Mouse (Mus musculus) heart, embryonic 16.5 days (tissue): ENCODE results near the gene Usp48. TPM values are rescaled to one million over a fixed set of nuclear protein-coding genes. Genes with fewer than 3 reads are reported as not detected.

Experiments used
- ATAC-seq: fragments of 200-750 bp; cut with Nextera tagmentation; replicated peaks from 2 replicates; pipeline ENCODE4 v1.8.0; 2017; ENCODE audit warnings: moderate number of reproducible peaks; ENCODE audit not compliant: insufficient read depth, low FRiP score; ENCODE audit errors: extremely low read depth
- H3K27ac ChIP-seq: fragments of 300-500 bp; sonication (generic); 2 replicates; pipeline ENCODE4 v1.5.1; 2014; ENCODE audit warnings: mild to moderate bottlenecking, low read length, control low read depth, moderate library complexity
- H3K27me3 ChIP-seq: fragments of 300-500 bp; sonication (generic); 2 replicates; pipeline ENCODE4 v1.6.1; 2014; ENCODE audit warnings: low read length, mixed read lengths; ENCODE audit not compliant: control insufficient read depth, insufficient read depth
- H3K36me3 ChIP-seq: fragments of 300-500 bp; sonication (generic); 2 replicates; pipeline ENCODE4 v1.6.1; 2014; ENCODE audit not compliant: control insufficient read depth, insufficient read depth
- H3K4me1 ChIP-seq: fragments of 300-500 bp; sonication (generic); 2 replicates; pipeline ENCODE4 v1.6.1; 2014; ENCODE audit warnings: low read length, mixed read lengths; ENCODE audit not compliant: control insufficient read depth, insufficient read depth
- H3K4me2 ChIP-seq: fragments of 300-500 bp; sonication (generic); 2 replicates; pipeline ENCODE4 v1.6.1; 2014; ENCODE audit warnings: low read depth, mild to moderate bottlenecking, control low read depth, low read length
- H3K4me3 ChIP-seq: fragments of 300-500 bp; sonication (generic); 2 replicates; pipeline ENCODE4 v1.5.1; 2014; ENCODE audit warnings: mild to moderate bottlenecking, control low read depth, low read length
- H3K9ac ChIP-seq: fragments of 300-500 bp; sonication (generic); 2 replicates; pipeline ENCODE4 v1.6.1; 2014; ENCODE audit warnings: low read length, control low read depth
- H3K9me3 ChIP-seq: fragments of 300-500 bp; sonication (generic); replicated peaks from 2 replicates; pipeline ENCODE4 v1.6.1; 2016; ENCODE audit warnings: low read length; ENCODE audit not compliant: control insufficient read depth
- WGBS: fragments of 180-500 bp; shearing (Covaris S2); extraction: QIAGEN DNeasy Blood & Tissue Kit; methylation state at CpG from one replicate; pipeline ENCODE4 v1.1.7; 2014; 5-methylcytosine and 5-hydroxymethylcytosine counted together
- polyA plus RNA-seq: library from polyadenylated mRNA; unstranded; fragments of >200 nt; fragmentation: Nextera tagmentation; extraction: Ambion mirVana; gene quantifications from 2 replicates; pipeline ENCODE4 v1.2.1, GENCODE M21; 2015

Usp48 gene
- polyA plus RNA-seq, 1 experiment from 2014 or later: 34.8 TPM

- Histone ChIP-seq H3K4me3 (no peak overlapping the region), H3K9me3 (no peaks in the 10 kb centered on the region), H3K27me3 (peaks cover 7% of the 10 kb centered on the region), H3K4me1 (peaks cover 28% of the 10 kb centered on the region), H3K27ac (0 out of 2 replicates have a peak overlapping the region, but pooled peaks have one; percentile 8), H3K9ac (no peak overlapping the region), H3K36me3 (no peaks in the 10 kb centered on the region), H3K4me2 (no peak overlapping the region)
- WGBS: 58% methylated on average over 7 of the region's 7 CpGs
- ATAC-seq: 0 out of 2 replicates have a peak, but pooled peaks have one; percentile 29
These were observed 104.8 kb downstream of the Usp48 start for GRCm38 (mm10) chr4:137698076-137698985.

DNA sequence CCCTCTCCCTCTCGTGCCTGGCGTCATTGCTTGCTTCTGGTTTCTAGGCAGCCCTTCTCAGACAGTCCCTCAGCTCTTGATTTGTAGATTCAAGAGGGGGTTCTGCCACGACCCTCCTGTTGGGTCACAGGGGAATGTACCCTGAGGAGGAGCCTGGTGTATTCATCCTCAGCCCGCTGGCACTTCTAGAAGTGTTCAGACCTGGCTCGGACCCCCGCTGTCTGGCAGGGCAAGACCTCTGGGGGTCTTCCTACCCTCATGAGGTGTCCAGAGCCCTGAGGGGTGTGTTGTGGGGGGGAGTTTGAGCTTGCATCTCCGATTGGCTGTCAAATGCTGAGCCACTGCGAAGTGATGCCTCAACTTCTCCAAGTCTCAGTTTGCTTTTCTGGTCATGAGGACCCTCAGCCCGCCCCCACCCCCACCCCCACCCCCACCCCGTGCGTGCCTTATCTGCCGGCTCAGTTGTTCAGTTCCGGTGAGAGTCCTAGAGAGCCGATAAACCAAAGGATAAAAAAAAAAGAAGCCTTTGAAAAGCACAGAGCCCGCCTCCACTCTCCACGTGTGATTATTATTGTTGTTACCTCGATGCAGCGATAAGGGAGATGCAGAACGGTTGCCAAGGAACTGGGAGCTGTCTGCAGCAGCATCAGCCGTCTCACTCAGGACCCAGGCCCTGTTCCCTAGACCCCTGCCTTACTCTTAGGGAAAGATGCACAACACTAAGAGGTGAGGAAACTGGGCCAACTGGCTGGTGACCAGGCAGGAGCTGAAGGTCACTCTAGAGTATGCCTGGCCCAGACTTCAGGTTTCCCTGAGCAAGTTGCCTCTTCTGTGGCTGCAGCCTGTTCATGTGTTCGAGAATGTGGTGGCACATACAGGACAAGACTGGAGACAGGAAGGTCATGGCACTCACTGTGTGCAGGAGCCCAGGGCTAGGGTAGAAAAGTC lies 106.0 kb downstream of the Usp48 start:
- Histone ChIP-seq H3K4me2 (no peak overlapping the region), H3K27ac (no peak overlapping the region), H3K27me3 (peaks cover 3% of the 10 kb centered on the region; the same call in 1 of the 2 replicates), H3K9ac (no peak overlapping the region), H3K9me3 (no peaks in the 10 kb centered on the region), H3K36me3 (no peaks in the 10 kb centered on the region), H3K4me3 (no peak overlapping the region), H3K4me1 (peaks cover 28% of the 10 kb centered on the region)
- no peak for ATAC-seq
- WGBS: 43% methylated on average over 21 of the region's 21 CpGs

- Histone ChIP-seq H3K4me3 (no peak overlapping the region), H3K9ac (no peak overlapping the region), H3K4me2 (no peak overlapping the region), H3K9me3 (no peaks in the 10 kb centered on the region), H3K4me1 (peaks cover 23% of the 10 kb centered on the region), H3K27ac (no peak overlapping the region), H3K36me3 (no peaks in the 10 kb centered on the region), H3K27me3 (peaks cover 9% of the 10 kb centered on the region)
- ATAC-seq: no peak
- 44% methylated on average over 6 of the region's 6 CpGs for WGBS
These were observed 107.4 kb downstream of the Usp48 start for GRCm38 (mm10) chr4:137700960-137701359.

GRCm38 (mm10) chr4:137703077-137703476 lies 109.5 kb downstream of the Usp48 start:
- Histone ChIP-seq H3K9me3 (no peaks in the 10 kb centered on the region), H3K36me3 (no peaks in the 10 kb centered on the region), H3K27me3 (peaks cover 20% of the 10 kb centered on the region), H3K27ac (no peak overlapping the region), H3K4me2 (no peak overlapping the region), H3K4me3 (no peak overlapping the region), H3K9ac (no peak overlapping the region), H3K4me1 (peaks cover 17% of the 10 kb centered on the region)
- WGBS: 77% methylated on average over 5 of the region's 5 CpGs
- ATAC-seq: no peak

GRCm38 (mm10) chr4:137704561-137704960 lies 111.0 kb downstream of the Usp48 start:
- Histone ChIP-seq H3K4me1 (peaks cover 11% of the 10 kb centered on the region), H3K4me3 (no peak overlapping the region), H3K4me2 (no peak overlapping the region), H3K36me3 (no peaks in the 10 kb centered on the region), H3K27me3 (peaks cover 34% of the 10 kb centered on the region), H3K9ac (no peak overlapping the region), H3K27ac (no peak overlapping the region), H3K9me3 (no peaks in the 10 kb centered on the region)
- 73% methylated on average over 2 of the region's 2 CpGs for WGBS
- no peak for ATAC-seq

GRCm38 (mm10) chr4:137705379-137705778 lies 111.8 kb downstream of the Usp48 start:
- ATAC-seq: no peak
- H3K4me3 ChIP-seq: no peak overlapping the region
- H3K9ac ChIP-seq: no peak overlapping the region
- peaks cover 6% of the 10 kb centered on the region for H3K4me1 ChIP-seq
- H3K36me3 ChIP-seq: no peaks in the 10 kb centered on the region
- H3K27ac ChIP-seq: no peak overlapping the region
- peaks cover 39% of the 10 kb centered on the region for H3K27me3 ChIP-seq
- H3K9me3 ChIP-seq: no peaks in the 10 kb centered on the region
- H3K4me2 ChIP-seq: no peak overlapping the region
- 78% methylated on average over 5 of the region's 5 CpGs for WGBS

DNA sequence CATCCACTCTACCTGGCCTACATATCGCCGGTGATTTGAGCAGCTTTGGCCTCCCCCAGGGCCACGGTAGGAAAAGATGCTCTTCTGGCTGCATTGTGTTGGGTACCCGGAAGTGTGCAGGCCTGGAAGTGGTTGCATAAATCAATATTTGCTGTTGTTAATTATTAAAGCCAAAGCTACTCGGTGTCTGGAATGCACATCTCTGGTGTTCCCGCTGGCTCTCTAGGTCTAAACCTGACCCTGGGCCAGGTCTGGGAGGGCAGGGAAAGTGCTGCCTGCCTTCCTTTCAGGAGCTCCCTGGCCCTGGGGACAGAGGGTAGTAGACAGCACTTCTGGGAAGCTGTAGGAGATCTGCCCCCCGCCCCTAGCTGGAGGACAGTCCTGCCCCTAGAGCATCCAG lies 113.0 kb downstream of the Usp48 start:
- H3K36me3 ChIP-seq: no peaks in the 10 kb centered on the region
- 0 out of 2 replicates have a peak overlapping the region, but pooled peaks have one; percentile 69 for H3K9ac ChIP-seq
- peak overlapping the region; percentile 88; the same call in 1 of the 2 replicates for H3K4me2 ChIP-seq
- 74% methylated on average over 7 of the region's 7 CpGs for WGBS
- no peak for ATAC-seq
- peaks cover 39% of the 10 kb centered on the region for H3K27me3 ChIP-seq
- H3K9me3 ChIP-seq: no peaks in the 10 kb centered on the region
- no peak overlapping the region for H3K27ac ChIP-seq
- H3K4me3 ChIP-seq: no peak overlapping the region
- H3K4me1 ChIP-seq: peaks cover 6% of the 10 kb centered on the region

DNA sequence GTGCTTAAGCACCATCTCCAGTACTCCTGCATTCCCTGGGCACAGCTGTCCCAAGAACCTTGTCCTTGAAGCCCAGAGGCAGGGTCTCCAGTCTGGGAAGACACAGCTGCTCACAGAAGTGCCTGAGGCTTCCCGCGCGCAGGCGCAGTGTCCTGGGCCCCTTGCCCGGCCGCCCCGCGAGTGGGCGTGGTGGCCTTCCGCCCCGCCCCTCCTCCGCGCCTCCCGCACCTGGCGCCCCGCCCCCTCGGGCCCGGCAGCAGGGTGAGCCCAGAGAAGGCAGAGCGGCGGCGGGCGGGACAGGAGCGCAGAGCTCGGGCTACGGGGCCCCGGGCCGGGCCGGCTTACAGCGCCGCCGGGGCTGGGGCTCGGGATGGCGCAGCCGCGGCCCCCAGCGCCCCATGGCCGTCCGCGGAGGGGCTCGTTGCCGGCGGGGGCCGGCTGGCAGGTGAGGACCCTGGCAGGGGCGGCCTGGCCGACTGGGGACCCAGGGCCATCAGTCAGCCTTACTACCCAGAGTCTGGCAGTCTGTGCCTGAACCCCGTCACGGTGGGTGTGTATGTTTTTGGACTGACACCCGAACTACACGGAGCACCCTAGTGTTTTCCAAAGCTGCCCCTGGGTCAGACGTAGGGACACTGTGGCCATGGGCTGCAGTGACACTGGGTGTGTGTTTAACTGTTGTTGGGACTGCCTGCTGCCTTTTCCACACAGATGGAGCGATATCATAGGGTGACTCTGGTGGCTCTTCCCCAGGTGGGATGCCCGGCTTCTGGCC lies 113.8 kb downstream of the Usp48 start:
- peak; percentile 86 for ATAC-seq
- 4% methylated on average over 52 of the region's 52 CpGs for WGBS
- H3K9me3 ChIP-seq: no peaks in the 10 kb centered on the region
- no peaks in the 10 kb centered on the region for H3K36me3 ChIP-seq
- peak overlapping the region; percentile 58 for H3K4me3 ChIP-seq
- H3K27ac ChIP-seq: no peak overlapping the region
- peaks cover 37% of the 10 kb centered on the region for H3K27me3 ChIP-seq
- H3K4me1 ChIP-seq: peaks cover 6% of the 10 kb centered on the region
- peak overlapping the region; percentile 69 for H3K9ac ChIP-seq
- peak overlapping the region; percentile 88 for H3K4me2 ChIP-seq
